Mouse (Mus musculus): ENCODE results near the gene Kiss1. TPM values are rescaled to one million over a fixed set of nuclear protein-coding genes. Genes with fewer than 3 reads are reported as not detected.

Gene Kiss1
- polyA plus RNA-seq, 1 experiment from 2014 or later = not detected

- Histone ChIP-seq H3K4me2 (ENCODE audit: low read depth, low read length) (no peak overlapping the region), H3K4me1 (ENCODE audit: control insufficient read depth, insufficient read depth, low read length) (0 out of 2 replicates have a peak, but pooled peaks cover 3% of the 10 kb centered on the region), H3K36me3 (replicated peaks; ENCODE audit: control insufficient read depth, insufficient read depth, low read depth, low read length) (no peaks in the 10 kb centered on the region), H3K4me3 (ENCODE audit: low read depth, low read length) (no peak overlapping the region), H3K27me3 (ENCODE audit: control insufficient read depth, insufficient read depth, low read length) (no peaks in the 10 kb centered on the region), H3K9me3 (replicated peaks; ENCODE audit: control insufficient read depth, low read length) (no peaks in the 10 kb centered on the region), H3K9ac (replicated peaks; ENCODE audit: low read length) (no peak overlapping the region), H3K27ac (replicated peaks; ENCODE audit: low read depth, low read length) (no peak overlapping the region)
- WGBS = 19% methylated on average over 6 of the region's 6 CpGs
- 0 out of 2 replicates have a peak, but pooled peaks have one; percentile 53 for ATAC-seq (replicated peaks; ENCODE audit: insufficient number of reproducible peaks, low FRiP score, low TSS enrichment, low read depth)
- DNase-seq (ENCODE audit: low spot score) = peak; percentile 84
Observed at GRCm38 (mm10) chr1:133307318-133307717, 14.4 kb upstream of the Kiss1 start.

- Histone ChIP-seq H3K4me1 (ENCODE audit: control insufficient read depth, insufficient read depth, low read length) (0 out of 2 replicates have a peak, but pooled peaks cover 3% of the 10 kb centered on the region), H3K27ac (replicated peaks; ENCODE audit: low read depth, low read length) (no peak within 1 kb of the TSS), H3K27me3 (ENCODE audit: control insufficient read depth, insufficient read depth, low read length) (no peaks in the 10 kb centered on the region), H3K9me3 (replicated peaks; ENCODE audit: control insufficient read depth, low read length) (no peaks in the 10 kb centered on the region), H3K4me2 (ENCODE audit: low read depth, low read length) (no peak within 1 kb of the TSS), H3K36me3 (replicated peaks; ENCODE audit: control insufficient read depth, insufficient read depth, low read depth, low read length) (no peaks in the 10 kb centered on the region), H3K9ac (replicated peaks; ENCODE audit: low read length) (no peak within 1 kb of the TSS), H3K4me3 (ENCODE audit: low read depth, low read length) (no peak within 1 kb of the TSS)
- 67% methylated on average over 14 of the region's 14 CpGs for WGBS
- DNase-seq (ENCODE audit: low spot score) = no peak
- no peak for ATAC-seq (replicated peaks; ENCODE audit: insufficient number of reproducible peaks, low FRiP score, low TSS enrichment, low read depth)
Observed at GRCm38 (mm10) chr1:133309652-133310267, 11.9 kb upstream of the Kiss1 start, which contains the start of gene Golt1a. Golt1a (plus strand) TSS chr1:133309800.

- no peak overlapping the region for H3K4me3 ChIP-seq (ENCODE audit: low read depth, low read length)
- ATAC-seq (replicated peaks; ENCODE audit: insufficient number of reproducible peaks, low FRiP score, low TSS enrichment, low read depth) (no peak), DNase-seq (ENCODE audit: low spot score) (no peak)
- H3K9ac ChIP-seq (replicated peaks; ENCODE audit: low read length) = no peak overlapping the region
- no peaks in the 10 kb centered on the region for H3K27me3 ChIP-seq (ENCODE audit: control insufficient read depth, insufficient read depth, low read length)
- no peaks in the 10 kb centered on the region for H3K36me3 ChIP-seq (replicated peaks; ENCODE audit: control insufficient read depth, insufficient read depth, low read depth, low read length)
- no peak overlapping the region for H3K4me2 ChIP-seq (ENCODE audit: low read depth, low read length)
- no peaks in the 10 kb centered on the region for H3K9me3 ChIP-seq (replicated peaks; ENCODE audit: control insufficient read depth, low read length)
- H3K27ac ChIP-seq (replicated peaks; ENCODE audit: low read depth, low read length) = no peak overlapping the region
- H3K4me1 ChIP-seq (ENCODE audit: control insufficient read depth, insufficient read depth, low read length) = 0 out of 2 replicates have a peak, but pooled peaks cover 3% of the 10 kb centered on the region
- 50% methylated on average over 4 of the region's 4 CpGs for WGBS
Observed at GRCm38 (mm10) chr1:133311240-133311639, 10.4 kb upstream of the Kiss1 start.

GRCm38 (mm10) chr1:133311946-133312345, 9.7 kb upstream of the Kiss1 start:
- Histone ChIP-seq H3K27ac (replicated peaks; ENCODE audit: low read depth, low read length) (no peak overlapping the region), H3K36me3 (replicated peaks; ENCODE audit: control insufficient read depth, insufficient read depth, low read depth, low read length) (no peaks in the 10 kb centered on the region), H3K4me3 (ENCODE audit: low read depth, low read length) (no peak overlapping the region), H3K9me3 (replicated peaks; ENCODE audit: control insufficient read depth, low read length) (no peaks in the 10 kb centered on the region), H3K4me2 (ENCODE audit: low read depth, low read length) (no peak overlapping the region; the same call in 1 of the 2 replicates), H3K4me1 (ENCODE audit: control insufficient read depth, insufficient read depth, low read length) (0 out of 2 replicates have a peak, but pooled peaks cover 3% of the 10 kb centered on the region), H3K9ac (replicated peaks; ENCODE audit: low read length) (no peak overlapping the region), H3K27me3 (ENCODE audit: control insufficient read depth, insufficient read depth, low read length) (no peaks in the 10 kb centered on the region)
- no peak for ATAC-seq (replicated peaks; ENCODE audit: insufficient number of reproducible peaks, low FRiP score, low TSS enrichment, low read depth)
- 16% methylated on average over 10 of the region's 10 CpGs for WGBS
- no peak for DNase-seq (ENCODE audit: low spot score)

- 0 out of 2 replicates have a peak, but pooled peaks have one; percentile 39 for ATAC-seq (replicated peaks; ENCODE audit: insufficient number of reproducible peaks, low FRiP score, low TSS enrichment, low read depth)
- 14% methylated on average over 8 of the region's 8 CpGs for WGBS
- H3K4me2 ChIP-seq (ENCODE audit: low read depth, low read length) = no peak overlapping the region
Observed at GRCm38 (mm10) chr1:133314364-133314763, 7.3 kb upstream of the Kiss1 start.

GRCm38 (mm10) chr1:133315775-133316174, 5.9 kb upstream of the Kiss1 start:
- Histone ChIP-seq H3K27ac (replicated peaks; ENCODE audit: low read depth, low read length) (no peak overlapping the region), H3K27me3 (ENCODE audit: control insufficient read depth, insufficient read depth, low read length) (no peaks in the 10 kb centered on the region), H3K4me1 (ENCODE audit: control insufficient read depth, insufficient read depth, low read length) (0 out of 2 replicates have a peak, but pooled peaks cover 3% of the 10 kb centered on the region), H3K9me3 (replicated peaks; ENCODE audit: control insufficient read depth, low read length) (no peaks in the 10 kb centered on the region), H3K4me3 (ENCODE audit: low read depth, low read length) (no peak overlapping the region), H3K36me3 (replicated peaks; ENCODE audit: control insufficient read depth, insufficient read depth, low read depth, low read length) (no peaks in the 10 kb centered on the region), H3K9ac (replicated peaks; ENCODE audit: low read length) (no peak overlapping the region), H3K4me2 (ENCODE audit: low read depth, low read length) (no peak overlapping the region)
- 85% methylated on average over 6 of the region's 6 CpGs for WGBS
- DNase-seq (ENCODE audit: low spot score) (no peak), ATAC-seq (replicated peaks; ENCODE audit: insufficient number of reproducible peaks, low FRiP score, low TSS enrichment, low read depth) (no peak)

More at GRCm38 (mm10) chr1:133314364-133314763, 7.3 kb upstream of the Kiss1 start:
- Histone ChIP-seq H3K36me3 (replicated peaks; ENCODE audit: control insufficient read depth, insufficient read depth, low read depth, low read length) (no peaks in the 10 kb centered on the region), H3K4me3 (ENCODE audit: low read depth, low read length) (no peak overlapping the region), H3K9ac (replicated peaks; ENCODE audit: low read length) (no peak overlapping the region), H3K4me1 (ENCODE audit: control insufficient read depth, insufficient read depth, low read length) (0 out of 2 replicates have a peak, but pooled peaks cover 3% of the 10 kb centered on the region), H3K27me3 (ENCODE audit: control insufficient read depth, insufficient read depth, low read length) (no peaks in the 10 kb centered on the region), H3K9me3 (replicated peaks; ENCODE audit: control insufficient read depth, low read length) (no peaks in the 10 kb centered on the region), H3K27ac (replicated peaks; ENCODE audit: low read depth, low read length) (no peak overlapping the region)
- DNase-seq (ENCODE audit: low spot score) = peak; percentile 71

- H3K4me3 ChIP-seq (ENCODE audit: low read depth, low read length) = no peak overlapping the region
- 83% methylated on average over 4 of the region's 4 CpGs for WGBS
- H3K27me3 ChIP-seq (ENCODE audit: control insufficient read depth, insufficient read depth, low read length) = no peaks in the 10 kb centered on the region
- ATAC-seq (replicated peaks; ENCODE audit: insufficient number of reproducible peaks, low FRiP score, low TSS enrichment, low read depth) (no peak), DNase-seq (ENCODE audit: low spot score) (no peak)
- no peak overlapping the region for H3K4me2 ChIP-seq (ENCODE audit: low read depth, low read length)
- H3K36me3 ChIP-seq (replicated peaks; ENCODE audit: control insufficient read depth, insufficient read depth, low read depth, low read length) = no peaks in the 10 kb centered on the region
- H3K27ac ChIP-seq (replicated peaks; ENCODE audit: low read depth, low read length) = no peak overlapping the region
- H3K9me3 ChIP-seq (replicated peaks; ENCODE audit: control insufficient read depth, low read length) = no peaks in the 10 kb centered on the region
- 0 out of 2 replicates have a peak, but pooled peaks cover 3% of the 10 kb centered on the region for H3K4me1 ChIP-seq (ENCODE audit: control insufficient read depth, insufficient read depth, low read length)
- no peak overlapping the region for H3K9ac ChIP-seq (replicated peaks; ENCODE audit: low read length)
Observed at GRCm38 (mm10) chr1:133316577-133316976, 5.1 kb upstream of the Kiss1 start.

- no peak overlapping the region for H3K9ac ChIP-seq (replicated peaks; ENCODE audit: low read length)
- no peak overlapping the region for H3K27ac ChIP-seq (replicated peaks; ENCODE audit: low read depth, low read length)
- 88% methylated on average over 1 of the region's 1 CpGs for WGBS
- DNase-seq (ENCODE audit: low spot score) (no peak), ATAC-seq (replicated peaks; ENCODE audit: insufficient number of reproducible peaks, low FRiP score, low TSS enrichment, low read depth) (no peak)
- no peak overlapping the region for H3K4me3 ChIP-seq (ENCODE audit: low read depth, low read length)
- no peaks in the 10 kb centered on the region for H3K36me3 ChIP-seq (replicated peaks; ENCODE audit: control insufficient read depth, insufficient read depth, low read depth, low read length)
- no peaks in the 10 kb centered on the region for H3K4me1 ChIP-seq (ENCODE audit: control insufficient read depth, insufficient read depth, low read length)
- H3K9me3 ChIP-seq (replicated peaks; ENCODE audit: control insufficient read depth, low read length) = no peaks in the 10 kb centered on the region
- H3K4me2 ChIP-seq (ENCODE audit: low read depth, low read length) = no peak overlapping the region
- no peaks in the 10 kb centered on the region for H3K27me3 ChIP-seq (ENCODE audit: control insufficient read depth, insufficient read depth, low read length)
Observed at GRCm38 (mm10) chr1:133317149-133317548, 4.5 kb upstream of the Kiss1 start.

Data from embryonic facial prominence, embryonic 11.5 days (tissue).